Mouse (Mus musculus) cerebellum, adult 2 months (tissue): ENCODE measurements at regions not wholly inside any gene's neighbourhood (a gene's known extent, or its start where the extent isn't known, plus 50 kb on each side); places are given as distances from the start of the nearest gene placed in this dataset.

Experiments
- CTCF ChIP-seq: fragments of 200-500 bp; IDR thresholded peaks from 2 replicates; pipeline ENCODE4 v1.5.1; 2011; ENCODE audit warnings: low read depth, mild to moderate bottlenecking, control low read depth, low read length, moderate library complexity, borderline replicate concordance; ENCODE audit not compliant: insufficient read depth
- POLR2A ChIP-seq: fragments of 200-500 bp; IDR thresholded peaks from 2 replicates; pipeline ENCODE4 v1.6.1; 2011; ENCODE audit warnings: low read length, control low read depth, borderline replicate concordance; ENCODE audit not compliant: insufficient read depth

GRCm38 (mm10) chr7:124670477-124670876 is 687.8 kb downstream of the Hs3st4 start:
- TF ChIP-seq POLR2A (no peak), CTCF (no peak)
